In the genomic region with DNA sequence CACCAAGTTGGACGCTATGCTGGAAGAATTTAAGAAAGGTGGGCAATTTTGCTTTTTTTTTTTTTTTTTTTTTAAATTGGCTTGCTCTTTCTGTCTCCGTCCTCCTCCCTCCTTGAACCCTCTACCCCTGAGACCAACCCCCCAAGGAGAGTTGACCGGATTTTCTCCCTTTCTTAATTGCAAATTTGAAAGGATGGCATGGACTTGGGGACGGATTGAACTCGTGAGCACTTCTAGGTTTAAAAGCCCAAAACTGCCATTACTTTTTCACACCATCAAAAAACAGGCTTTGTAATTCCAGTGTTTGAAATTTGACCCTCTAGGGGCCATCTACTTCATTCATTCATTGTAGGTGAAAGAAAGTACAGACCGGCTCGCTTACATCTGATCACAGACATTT, we compare ENCODE assay signal across 9 mouse cellular contexts. TPM values are rescaled to one million over a fixed set of nuclear protein-coding genes. Genes with fewer than 3 reads are reported as not detected.
DNase-seq lines count a peak whose midpoint lies in the region; ATAC-seq and TF ChIP-seq lines count a peak whose summit lies in the region.
"Had no signal": no experiment of that assay in that cellular context is flagged by ENCODE, and none has a peak within 500 bp of the region (broad histone marks: within the 10 kb centered on the region; RNA-seq: fewer than 3 reads in every experiment).

No protein-coding gene starts in this region.

- H3K9ac ChIP-seq in heart, postnatal 0 days (replicated peaks; ENCODE audit: low read depth, low read length) = 0 out of 2 replicates have a peak overlapping the region, but pooled peaks have one; percentile 75
- H3K9ac ChIP-seq in hindbrain, embryonic 13.5 days = peak overlapping the region; percentile 88
- H3K9ac ChIP-seq in midbrain, embryonic 15.5 days = peak overlapping the region; percentile 86; the same call in 1 of the 2 replicates

- peaks cover 8% of the 10 kb centered on the region for H3K27me3 ChIP-seq in heart, postnatal 0 days (ENCODE audit: control insufficient read depth, insufficient read depth, low read length)
- H3K27me3 ChIP-seq in hindbrain, embryonic 13.5 days = peaks cover 16% of the 10 kb centered on the region
- peaks cover 2% of the 10 kb centered on the region; the same call in 1 of the 2 replicates for H3K27me3 ChIP-seq in midbrain, embryonic 15.5 days (replicated peaks)

- H3K36me3 ChIP-seq in heart, postnatal 0 days (replicated peaks; ENCODE audit: control insufficient read depth, insufficient read depth, low read length) = no peaks in the 10 kb centered on the region
- H3K36me3 ChIP-seq in hindbrain, embryonic 13.5 days = no peaks in the 10 kb centered on the region
- H3K36me3 ChIP-seq in midbrain, embryonic 15.5 days (replicated peaks) = no peaks in the 10 kb centered on the region

- no peak for ATAC-seq in heart, postnatal 0 days (ENCODE audit: insufficient read depth, low read depth)
- ATAC-seq in hindbrain, embryonic 13.5 days (ENCODE audit: low FRiP score) = no peak
- ATAC-seq in midbrain, embryonic 15.5 days (replicated peaks) = no peak

- H3K27ac ChIP-seq in heart, postnatal 0 days (ENCODE audit: low read depth) = no peak overlapping the region
- peak overlapping the region; percentile 15; the same call in 1 of the 2 replicates for H3K27ac ChIP-seq in brown adipose tissue, adult 24 weeks (replicated peaks; ENCODE audit: low read depth, low read length)
- H3K27ac ChIP-seq in hindbrain, embryonic 13.5 days = no peak overlapping the region
- no peak overlapping the region for H3K27ac ChIP-seq in midbrain, embryonic 15.5 days

- WGBS in heart, postnatal 0 days = 49% methylated on average over 7 of the region's 7 CpGs
- 8% methylated on average over 7 of the region's 7 CpGs for WGBS in hindbrain, embryonic 13.5 days
- 8% methylated on average over 7 of the region's 7 CpGs for WGBS in midbrain, embryonic 15.5 days

- peak overlapping the region; percentile 96 for H3K4me3 ChIP-seq in heart, postnatal 0 days (ENCODE audit: low read depth, low read length)
- peak overlapping the region; percentile 84 for H3K4me3 ChIP-seq in brown adipose tissue, adult 24 weeks (ENCODE audit: insufficient read depth, low read depth, low read length)
- H3K4me3 ChIP-seq in hindbrain, embryonic 13.5 days = peak overlapping the region; percentile 79
- H3K4me3 ChIP-seq in midbrain, embryonic 15.5 days = peak overlapping the region; percentile 87

- no peak for DNase-seq in heart, postnatal 0 days (ENCODE audit: low spot score)
- no peak for DNase-seq in heart, adult 9 months (ENCODE audit: low spot score in 2 of 2)
- DNase-seq in c-Kit-positive CD71-positive TER-119-positive erythroid progenitor cells, embryonic 14.5 days (ENCODE audit: low spot score) = no peak
- DNase-seq in right cerebral cortex, postnatal 14 days = no peak
- no peak for DNase-seq in thymus, postnatal 4 days
- DNase-seq: thymus, adult 18-20 months had no signal

- no peak for TF ChIP-seq EP300 in heart, postnatal 0 days (IDR thresholded peaks at IDR 0.05; ENCODE audit: low read depth)

- no peaks in the 10 kb centered on the region for H3K9me3 ChIP-seq in heart, postnatal 0 days (replicated peaks; ENCODE audit: control insufficient read depth, low read length)
- H3K9me3 ChIP-seq in hindbrain, embryonic 13.5 days = no peaks in the 10 kb centered on the region
- H3K9me3 ChIP-seq in midbrain, embryonic 15.5 days = no peaks in the 10 kb centered on the region

- peak overlapping the region; percentile 81 for H3K4me2 ChIP-seq in heart, postnatal 0 days (ENCODE audit: low read depth, low read length)
- peak overlapping the region; percentile 99 for H3K4me2 ChIP-seq in hindbrain, embryonic 13.5 days
- H3K4me2 ChIP-seq in midbrain, embryonic 15.5 days = peak overlapping the region; percentile 96

- no peak for TF ChIP-seq CTCF in heart, postnatal 0 days (IDR thresholded peaks at IDR 0.05; ENCODE audit: low read depth)

- peaks cover 19% of the 10 kb centered on the region for H3K4me1 ChIP-seq in heart, postnatal 0 days (ENCODE audit: control insufficient read depth, insufficient read depth)
- H3K4me1 ChIP-seq in brown adipose tissue, adult 24 weeks (ENCODE audit: control insufficient read depth, insufficient read depth, insufficient read length, low read length) = peaks cover 7% of the 10 kb centered on the region; the same call in 1 of the 2 replicates
- H3K4me1 ChIP-seq in hindbrain, embryonic 13.5 days (replicated peaks) = peaks cover 44% of the 10 kb centered on the region
- peaks cover 45% of the 10 kb centered on the region for H3K4me1 ChIP-seq in midbrain, embryonic 15.5 days

RNA-seq across cellular contexts. Expression of a gene that starts 2.0 kb away (rescaled TPM):
- 11.0 and 15.0 TPM in 2 replicates for total RNA-seq in heart, postnatal 0 days (2014; rRNA removed; ENCODE audit: low replicate concordance)
- 1.8 and 2.1 TPM in 2 replicates for polyA plus RNA-seq in heart, postnatal 0 days (2015; fragmentation: Nextera tagmentation; extraction: Ambion mirVana)
- 27.5 and 28.7 TPM in 2 replicates for polyA plus RNA-seq in brown adipose tissue, adult 24 weeks (2012; ENCODE audit: insufficient read depth, insufficient read length, missing spikeins)
- polyA plus RNA-seq in hindbrain, embryonic 13.5 days (2015; fragmentation: Nextera tagmentation; extraction: Ambion mirVana) = 5.2 and 5.8 TPM in 2 replicates
- polyA plus RNA-seq in midbrain, embryonic 15.5 days (2015; fragmentation: Nextera tagmentation; extraction: Ambion mirVana) = 7.8 and 10.1 TPM in 2 replicates

RNA-seq across cellular contexts. Expression of a gene that starts 56.1 kb away (rescaled TPM):
- total RNA-seq in heart, postnatal 0 days (2014; rRNA removed; ENCODE audit: low replicate concordance) = 24.1 and 33.7 TPM in 2 replicates
- 54.4 and 61.7 TPM in 2 replicates for polyA plus RNA-seq in heart, postnatal 0 days (2015; fragmentation: Nextera tagmentation; extraction: Ambion mirVana)
- polyA plus RNA-seq in brown adipose tissue, adult 24 weeks (2012; ENCODE audit: insufficient read depth, insufficient read length, missing spikeins) = 10.1 and 13.3 TPM in 2 replicates
- polyA plus RNA-seq in hindbrain, embryonic 13.5 days (2015; fragmentation: Nextera tagmentation; extraction: Ambion mirVana) = 37.3 and 37.4 TPM in 2 replicates
- 33.9 and 38.2 TPM in 2 replicates for polyA plus RNA-seq in midbrain, embryonic 15.5 days (2015; fragmentation: Nextera tagmentation; extraction: Ambion mirVana)
